Mouse (Mus musculus): ENCODE results near the gene Osbpl10.
"Not testable (repeated sequence)": the region's sequence is repeated elsewhere in the genome, so short reads cannot be mapped to it uniquely, and the experiment has no call there.

Osbpl10 gene

GRCm38 (mm10) chr9:115229145-115229544, 250.8 kb downstream of the Osbpl10 start:
- in situ Hi-C loops (cut with MboI; ENCODE audit: low pct_unique_long_range_greater_than_20kb in 1 of 2, low sequenced_read_pairs in 2 of 2, unreplicated experiment in 1 of 2), result no loop called here

- in situ Hi-C loops (cut with MboI; ENCODE audit: low pct_unique_long_range_greater_than_20kb in 1 of 2, low sequenced_read_pairs in 2 of 2, unreplicated experiment in 1 of 2), result no loop called here
Measured at GRCm38 (mm10) chr9:115229676-115230075, 251.3 kb downstream of the Osbpl10 start.

GRCm38 (mm10) chr9:115230141-115230540, 251.8 kb downstream of the Osbpl10 start:
- in situ Hi-C loops (cut with MboI; ENCODE audit: low pct_unique_long_range_greater_than_20kb in 1 of 2, low sequenced_read_pairs in 2 of 2, unreplicated experiment in 1 of 2), result no loop called here

- in situ Hi-C loops (cut with MboI; ENCODE audit: low pct_unique_long_range_greater_than_20kb in 1 of 2, low sequenced_read_pairs in 2 of 2, unreplicated experiment in 1 of 2), result no loop called here
Measured at GRCm38 (mm10) chr9:115231476-115231875, 253.1 kb downstream of the Osbpl10 start.

- in situ Hi-C loops (cut with MboI; ENCODE audit: low pct_unique_long_range_greater_than_20kb in 1 of 2, low sequenced_read_pairs in 2 of 2, unreplicated experiment in 1 of 2), result no loop called here
Measured at GRCm38 (mm10) chr9:115233721-115234120, 255.4 kb downstream of the Osbpl10 start.

- in situ Hi-C loops (cut with MboI; ENCODE audit: low pct_unique_long_range_greater_than_20kb in 1 of 2, low sequenced_read_pairs in 2 of 2, unreplicated experiment in 1 of 2), result no loop called here
Measured at GRCm38 (mm10) chr9:115234561-115234960, 256.2 kb downstream of the Osbpl10 start.

GRCm38 (mm10) chr9:115236352-115236841, 258.0 kb downstream of the Osbpl10 start:
- in situ Hi-C loops (cut with MboI; ENCODE audit: low pct_unique_long_range_greater_than_20kb in 1 of 2, low sequenced_read_pairs in 2 of 2, unreplicated experiment in 1 of 2), result no loop called here

GRCm38 (mm10) chr9:115237943-115238342, 259.6 kb downstream of the Osbpl10 start:
- in situ Hi-C loops (cut with MboI; ENCODE audit: low pct_unique_long_range_greater_than_20kb in 1 of 2, low sequenced_read_pairs in 2 of 2, unreplicated experiment in 1 of 2), result no loop called here

GRCm38 (mm10) chr9:115239861-115240260, 261.5 kb downstream of the Osbpl10 start:
- in situ Hi-C loops (cut with MboI; ENCODE audit: low pct_unique_long_range_greater_than_20kb in 1 of 2, low sequenced_read_pairs in 2 of 2, unreplicated experiment in 1 of 2), result no loop called here

- in situ Hi-C loops (cut with MboI; ENCODE audit: low pct_unique_long_range_greater_than_20kb in 1 of 2, low sequenced_read_pairs in 2 of 2, unreplicated experiment in 1 of 2), result no loop called here
Measured at GRCm38 (mm10) chr9:115243630-115244029, 265.3 kb downstream of the Osbpl10 start.

GRCm38 (mm10) chr9:115245092-115245491, 266.7 kb downstream of the Osbpl10 start:
- in situ Hi-C loops (cut with MboI; ENCODE audit: low pct_unique_long_range_greater_than_20kb in 1 of 2, low sequenced_read_pairs in 2 of 2, unreplicated experiment in 1 of 2), result no loop called here

GRCm38 (mm10) chr9:115249145-115249544, 270.8 kb downstream of the Osbpl10 start:
- in situ Hi-C loops (cut with MboI; ENCODE audit: low pct_unique_long_range_greater_than_20kb in 1 of 2, low sequenced_read_pairs in 2 of 2, unreplicated experiment in 1 of 2), result no loop called here

- in situ Hi-C loops (cut with MboI; ENCODE audit: low pct_unique_long_range_greater_than_20kb in 1 of 2, low sequenced_read_pairs in 2 of 2, unreplicated experiment in 1 of 2), result no loop called here
Measured at GRCm38 (mm10) chr9:115257733-115258286, 279.4 kb downstream of the Osbpl10 start.

GRCm38 (mm10) chr9:115259866-115260265, 281.5 kb downstream of the Osbpl10 start:
- in situ Hi-C loops (cut with MboI; ENCODE audit: low pct_unique_long_range_greater_than_20kb in 1 of 2, low sequenced_read_pairs in 2 of 2, unreplicated experiment in 1 of 2), result no loop called here

GRCm38 (mm10) chr9:115260464-115260863, 282.1 kb downstream of the Osbpl10 start:
- in situ Hi-C loops (cut with MboI; ENCODE audit: low pct_unique_long_range_greater_than_20kb in 1 of 2, low sequenced_read_pairs in 2 of 2, unreplicated experiment in 1 of 2), result no loop called here

- in situ Hi-C loops (cut with MboI; ENCODE audit: low pct_unique_long_range_greater_than_20kb in 1 of 2, low sequenced_read_pairs in 2 of 2, unreplicated experiment in 1 of 2), result no loop called here
Measured at GRCm38 (mm10) chr9:115261456-115261855, 283.1 kb downstream of the Osbpl10 start.

- in situ Hi-C loops (cut with MboI; ENCODE audit: low pct_unique_long_range_greater_than_20kb in 1 of 2, low sequenced_read_pairs in 2 of 2, unreplicated experiment in 1 of 2), result no loop called here
Measured at GRCm38 (mm10) chr9:115261896-115262295, 283.5 kb downstream of the Osbpl10 start.

GRCm38 (mm10) chr9:115271556-115271955, 293.2 kb downstream of the Osbpl10 start:
- in situ Hi-C loops (cut with MboI; ENCODE audit: low pct_unique_long_range_greater_than_20kb in 1 of 2, low sequenced_read_pairs in 2 of 2, unreplicated experiment in 1 of 2), result no loop called here

GRCm38 (mm10) chr9:115272451-115272850, 294.1 kb downstream of the Osbpl10 start:
- in situ Hi-C loops (cut with MboI; ENCODE audit: low pct_unique_long_range_greater_than_20kb in 1 of 2, low sequenced_read_pairs in 2 of 2, unreplicated experiment in 1 of 2), result not testable (repeated sequence)

GRCm38 (mm10) chr9:115273095-115273649, 294.8 kb downstream of the Osbpl10 start:
- in situ Hi-C loops (cut with MboI; ENCODE audit: low pct_unique_long_range_greater_than_20kb in 1 of 2, low sequenced_read_pairs in 2 of 2, unreplicated experiment in 1 of 2), result no loop called here
